Mouse (Mus musculus) neural tube, embryonic 14.5 days (tissue): ENCODE data around the gene Park7. TPM values are rescaled to one million over a fixed set of nuclear protein-coding genes. Genes with fewer than 3 reads are reported as not detected.
A peak's percentile ranks its signal among the peaks of the same experiment; 100 is the strongest.
"Not testable (repeated sequence)": the region's sequence is repeated elsewhere in the genome, so short reads cannot be mapped to it uniquely, and the experiment has no call there.

Source experiments
- ATAC-seq: fragments of 200-750 bp; cut with Nextera tagmentation; 2 replicates; pipeline ENCODE4 v1.8.0; 2017; ENCODE audit warnings: low read depth, mild to moderate bottlenecking, moderate TSS enrichment, moderate library complexity
- H3K27ac ChIP-seq: fragments of 300-500 bp; sonication (generic); 2 replicates; pipeline ENCODE4 v1.5.1; 2014; ENCODE audit warnings: low read depth, mild to moderate bottlenecking, control low read depth, low read length, moderate library complexity, mixed read lengths
- H3K27me3 ChIP-seq: fragments of 300-500 bp; sonication (generic); 2 replicates; pipeline ENCODE4 v1.6.1; 2014; ENCODE audit warnings: low read length; ENCODE audit not compliant: control insufficient read depth, insufficient read depth
- H3K36me3 ChIP-seq: fragments of 300-500 bp; sonication (generic); 2 replicates; pipeline ENCODE4 v1.6.1; 2014; ENCODE audit warnings: low read length, mixed read lengths; ENCODE audit not compliant: control insufficient read depth, insufficient read depth
- H3K4me1 ChIP-seq: fragments of 300-500 bp; sonication (generic); 2 replicates; pipeline ENCODE4 v1.6.1; 2014; ENCODE audit warnings: low read length; ENCODE audit not compliant: control insufficient read depth, insufficient read depth
- H3K4me2 ChIP-seq: fragments of 300-500 bp; sonication (generic); 2 replicates; pipeline ENCODE4 v1.6.1; 2014; ENCODE audit warnings: mild to moderate bottlenecking, low read depth, low read length, control low read depth
- H3K4me3 ChIP-seq: fragments of 300-500 bp; sonication (generic); 2 replicates; pipeline ENCODE4 v1.5.1; 2014; ENCODE audit warnings: low read depth, low read length, control low read depth, mixed read lengths
- H3K9ac ChIP-seq: fragments of 300-500 bp; sonication (generic); replicated peaks from 2 replicates; pipeline ENCODE4 v1.6.1; 2014; ENCODE audit warnings: low read depth, mild to moderate bottlenecking, control low read depth, low read length, mixed read lengths
- H3K9me3 ChIP-seq: fragments of 300-500 bp; sonication (generic); 2 replicates; pipeline ENCODE4 v1.6.1; 2016; ENCODE audit warnings: low read length; ENCODE audit not compliant: control insufficient read depth
- WGBS: fragments of 180-500 bp; shearing (Covaris S2); extraction: QIAGEN DNeasy Blood & Tissue Kit; methylation state at CpG from one replicate; pipeline ENCODE4 v1.1.7; 2014; 5-methylcytosine and 5-hydroxymethylcytosine counted together
- polyA plus RNA-seq: library from polyadenylated mRNA; unstranded; fragments of >200 nt; fragmentation: Nextera tagmentation; extraction: Ambion mirVana; gene quantifications from 2 replicates; pipeline ENCODE4 v1.2.1, GENCODE M21; 2014

The Park7 gene
- polyA plus RNA-seq, 1 experiment from 2014 or later: 397 TPM

DNA sequence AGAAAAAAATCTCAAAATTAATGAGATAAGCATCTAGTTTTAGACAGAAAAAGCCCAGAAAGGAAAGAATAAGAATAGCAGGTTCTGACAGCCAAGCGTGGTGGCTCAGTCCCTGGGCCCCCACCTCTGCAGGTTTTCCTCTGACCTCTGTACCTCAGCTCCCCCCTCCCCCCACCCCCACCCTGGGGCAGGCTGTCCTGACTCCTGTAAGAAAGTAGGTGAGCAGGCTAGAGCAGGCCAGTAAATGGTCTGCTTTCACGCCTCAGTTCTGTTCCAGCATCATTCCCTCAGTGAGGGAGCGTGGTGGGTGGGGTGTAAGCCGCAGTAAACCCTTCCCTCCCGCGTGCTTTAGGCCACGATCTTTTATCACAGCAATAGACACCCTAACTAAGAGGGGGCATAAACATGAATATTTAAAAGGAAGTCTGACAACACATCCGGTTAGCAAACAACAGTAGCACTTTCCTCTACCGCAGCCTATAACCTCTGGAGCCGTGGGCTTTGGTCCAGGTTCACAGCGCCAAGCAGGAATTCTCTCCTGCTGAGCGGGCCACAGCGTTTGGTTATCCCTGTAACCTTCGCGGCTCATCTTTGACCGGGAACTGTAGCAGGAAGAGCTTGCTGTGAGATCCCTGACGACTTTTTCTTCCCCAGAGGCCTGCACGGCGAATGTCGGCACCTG is 24.8 kb downstream of the Park7 start:
- no peaks in the 10 kb centered on the region for H3K27me3 ChIP-seq
- no peak for ATAC-seq
- WGBS: 41% methylated on average over 20 of the region's 20 CpGs
- 0 out of 2 replicates have a peak, but pooled peaks cover 6% of the 10 kb centered on the region for H3K4me1 ChIP-seq
- no peaks in the 10 kb centered on the region for H3K9me3 ChIP-seq
- H3K27ac ChIP-seq: no peak overlapping the region
- H3K9ac ChIP-seq: no peak overlapping the region
- no peaks in the 10 kb centered on the region for H3K36me3 ChIP-seq
- H3K4me3 ChIP-seq: no peak overlapping the region
- no peak overlapping the region; the same call in 1 of the 2 replicates for H3K4me2 ChIP-seq

DNA sequence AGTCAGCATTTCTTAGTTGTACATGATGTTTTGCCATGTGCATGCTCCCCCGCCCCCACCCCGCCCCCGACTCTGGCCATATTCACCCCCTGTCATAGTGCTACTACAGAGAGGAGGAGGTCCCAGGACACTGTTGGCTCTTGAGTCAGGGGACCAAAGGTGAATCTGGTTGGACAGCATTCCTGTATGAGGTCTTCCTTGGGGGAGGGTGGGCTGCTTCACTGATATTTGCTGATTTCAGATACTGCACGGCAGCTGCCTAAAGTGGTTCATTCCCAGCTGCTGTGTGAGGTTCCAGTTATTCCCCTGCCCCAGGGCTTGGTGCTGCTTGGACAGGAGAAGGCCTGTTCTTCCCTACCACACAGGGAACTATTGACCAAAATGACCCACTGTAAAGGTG is 25.7 kb downstream of the Park7 start:
- Histone ChIP-seq H3K9ac (no peak overlapping the region), H3K9me3 (no peaks in the 10 kb centered on the region), H3K4me3 (no peak overlapping the region), H3K36me3 (no peaks in the 10 kb centered on the region), H3K27me3 (no peaks in the 10 kb centered on the region), H3K27ac (no peak overlapping the region), H3K4me2 (no peak overlapping the region), H3K4me1 (0 out of 2 replicates have a peak, but pooled peaks cover 6% of the 10 kb centered on the region)
- WGBS: 85% methylated on average over 4 of the region's 4 CpGs
- no peak for ATAC-seq

DNA sequence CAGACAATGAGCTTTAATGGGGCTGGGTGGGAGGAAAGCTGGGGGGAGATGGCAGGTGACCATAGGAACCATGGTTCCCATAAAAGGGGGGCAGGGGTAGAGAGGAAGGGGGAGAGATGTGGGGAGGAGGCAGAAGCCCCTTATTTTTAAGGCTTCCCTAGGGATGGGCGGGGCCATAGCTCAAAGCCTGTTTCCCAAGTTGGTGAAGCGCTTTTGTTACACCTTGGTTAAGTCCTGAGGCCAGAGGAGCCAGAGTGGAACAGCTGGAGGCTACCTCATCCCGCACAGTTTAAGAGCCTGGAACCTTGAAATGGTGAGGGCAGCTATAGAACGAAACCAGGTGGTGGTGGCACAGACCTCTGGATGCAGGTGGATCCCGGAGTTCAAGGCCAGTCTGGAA is 26.3 kb downstream of the Park7 start:
- H3K4me3 ChIP-seq: no peak overlapping the region
- H3K9me3 ChIP-seq: no peaks in the 10 kb centered on the region
- WGBS: 79% methylated on average over 5 of the region's 5 CpGs
- no peak overlapping the region for H3K27ac ChIP-seq
- H3K36me3 ChIP-seq: no peaks in the 10 kb centered on the region
- no peak overlapping the region for H3K4me2 ChIP-seq
- H3K9ac ChIP-seq: no peak overlapping the region
- 0 out of 2 replicates have a peak, but pooled peaks cover 6% of the 10 kb centered on the region for H3K4me1 ChIP-seq
- no peak for ATAC-seq
- H3K27me3 ChIP-seq: no peaks in the 10 kb centered on the region

DNA sequence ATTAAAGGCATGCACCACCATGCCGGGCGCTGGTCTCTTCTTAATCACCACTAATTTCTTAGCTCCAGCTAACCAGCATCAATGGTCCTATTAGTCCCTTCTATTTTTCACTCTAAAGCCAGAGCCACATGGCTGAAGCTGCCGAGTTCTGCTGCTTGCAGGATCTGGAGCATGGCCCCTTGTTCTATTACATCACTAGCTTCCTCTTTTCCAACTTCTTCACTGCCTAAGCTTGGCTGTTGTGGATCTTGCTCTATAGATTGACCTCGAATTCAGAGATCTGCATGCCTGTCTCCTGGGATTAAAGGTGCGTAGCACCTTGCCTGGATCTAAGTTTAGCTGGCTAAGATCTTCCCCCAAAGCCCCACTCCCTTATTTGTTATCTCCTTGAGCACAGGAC is 31.6 kb downstream of the Park7 start:
- WGBS: 86% methylated on average over 5 of the region's 5 CpGs

DNA sequence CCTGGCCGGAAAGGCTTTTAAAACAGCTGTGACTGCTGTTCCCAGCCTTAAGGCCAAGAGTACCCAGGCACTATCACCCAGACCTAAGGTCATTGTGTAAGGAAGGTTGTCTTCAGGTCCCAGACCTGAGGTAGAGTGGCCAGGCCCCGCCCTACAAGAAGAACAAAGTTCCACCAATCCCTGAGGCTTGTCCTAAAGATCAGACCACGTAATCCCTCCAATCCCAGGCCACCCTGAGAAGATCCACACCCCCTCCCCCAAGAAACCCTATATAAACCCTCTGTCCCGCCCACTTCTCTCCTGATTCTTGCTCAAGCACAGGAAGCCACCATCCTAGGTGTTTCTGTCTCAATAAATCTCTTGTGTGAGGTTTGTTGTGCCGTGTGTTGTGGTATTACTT is 33.9 kb downstream of the Park7 start:
- Histone ChIP-seq H3K27me3 (no peaks in the 10 kb centered on the region), H3K4me1 (no peaks in the 10 kb centered on the region), H3K4me2 (no peak overlapping the region), H3K36me3 (no peaks in the 10 kb centered on the region), H3K9me3 (peaks cover 3% of the 10 kb centered on the region; the same call in 1 of the 2 replicates), H3K9ac (no peak overlapping the region), H3K4me3 (no peak overlapping the region), H3K27ac (no peak overlapping the region)
- WGBS: 89% methylated on average over 5 of the region's 5 CpGs
- no peak for ATAC-seq

More for the DNA sequence above, 31.6 kb downstream of the Park7 start:
- no peaks in the 10 kb centered on the region for H3K36me3 ChIP-seq
- peaks cover 3% of the 10 kb centered on the region; the same call in 1 of the 2 replicates for H3K9me3 ChIP-seq
- no peaks in the 10 kb centered on the region for H3K4me1 ChIP-seq
- no peak for ATAC-seq
- no peaks in the 10 kb centered on the region for H3K27me3 ChIP-seq
- H3K9ac ChIP-seq: no peak overlapping the region
- H3K4me3 ChIP-seq: no peak overlapping the region
- no peak overlapping the region for H3K4me2 ChIP-seq
- H3K27ac ChIP-seq: no peak overlapping the region

DNA sequence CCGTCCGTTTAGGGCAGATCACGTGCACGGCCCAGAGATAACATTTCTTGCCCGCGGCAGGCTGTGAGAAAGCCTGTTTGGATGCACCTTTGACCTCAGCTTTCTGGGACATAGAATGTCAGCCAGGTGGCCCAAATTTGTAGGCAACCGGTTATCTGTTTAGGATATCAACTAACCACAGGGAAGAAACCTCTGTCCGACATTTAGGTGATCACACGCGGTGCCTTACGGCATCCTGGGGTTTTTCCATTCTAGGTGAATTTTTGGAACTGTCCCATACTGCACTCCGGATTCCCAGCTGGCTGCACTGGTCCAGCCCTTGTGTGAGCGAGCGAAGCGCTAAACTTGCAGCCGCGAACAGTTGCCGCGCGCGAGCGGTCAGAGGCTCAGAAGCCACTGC is 34.6 kb downstream of the Park7 start:
- Histone ChIP-seq H3K27ac (no peak overlapping the region), H3K9ac (no peak overlapping the region), H3K4me1 (no peaks in the 10 kb centered on the region), H3K27me3 (no peaks in the 10 kb centered on the region), H3K9me3 (peaks cover 3% of the 10 kb centered on the region; the same call in 1 of the 2 replicates), H3K4me2 (no peak overlapping the region), H3K36me3 (no peaks in the 10 kb centered on the region), H3K4me3 (no peak overlapping the region)
- ATAC-seq: no peak
- 96% methylated on average over 22 of the region's 22 CpGs for WGBS

DNA sequence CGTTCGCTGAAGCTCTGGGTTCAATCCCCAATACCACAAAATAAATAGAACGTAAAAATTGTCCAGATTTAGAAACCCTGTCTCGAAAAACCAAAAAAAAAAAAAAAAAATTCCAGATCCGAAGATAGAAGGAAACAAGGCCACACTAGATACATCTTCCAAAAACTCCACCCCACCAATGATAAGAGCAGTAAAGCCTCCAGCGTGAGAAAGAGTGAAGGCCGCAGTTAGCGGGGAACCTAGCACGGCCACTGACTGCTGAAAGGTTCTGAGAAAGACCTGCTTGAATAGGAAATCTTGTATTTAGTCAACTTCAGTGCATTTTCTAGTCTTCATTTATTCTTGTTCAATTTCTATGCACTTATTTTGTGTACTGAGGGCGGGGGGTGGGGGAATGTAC is 38.8 kb downstream of the Park7 start:
- H3K4me3 ChIP-seq: no peak overlapping the region
- no peak overlapping the region for H3K9ac ChIP-seq
- H3K27me3 ChIP-seq: no peaks in the 10 kb centered on the region
- no peak overlapping the region for H3K27ac ChIP-seq
- H3K9me3 ChIP-seq: peaks cover 3% of the 10 kb centered on the region; the same call in 1 of the 2 replicates
- no peaks in the 10 kb centered on the region for H3K36me3 ChIP-seq
- ATAC-seq: no peak
- 87% methylated on average over 10 of the region's 10 CpGs for WGBS
- H3K4me1 ChIP-seq: peaks cover 13% of the 10 kb centered on the region
- no peak overlapping the region for H3K4me2 ChIP-seq

DNA sequence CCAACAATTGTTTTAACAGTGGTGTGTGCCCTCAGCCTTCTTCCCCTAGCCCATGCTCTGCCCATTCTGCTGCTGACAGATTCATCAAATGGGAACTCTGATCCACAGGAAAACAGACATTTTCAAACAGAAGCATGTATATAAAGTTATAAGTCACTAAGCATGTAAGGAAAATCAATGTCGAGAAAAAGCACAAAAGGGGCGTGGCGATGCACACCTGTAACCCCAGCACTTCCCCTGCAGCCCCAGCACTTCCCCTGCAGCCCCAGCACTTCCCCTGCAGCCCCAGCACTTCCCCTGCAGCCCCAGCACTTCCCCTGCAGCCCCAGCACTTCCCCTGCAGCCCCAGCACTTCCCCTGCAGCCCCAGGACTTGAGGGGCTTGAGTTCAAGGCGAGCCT is 39.8 kb downstream of the Park7 start:
- ATAC-seq: not testable (repeated sequence)

DNA sequence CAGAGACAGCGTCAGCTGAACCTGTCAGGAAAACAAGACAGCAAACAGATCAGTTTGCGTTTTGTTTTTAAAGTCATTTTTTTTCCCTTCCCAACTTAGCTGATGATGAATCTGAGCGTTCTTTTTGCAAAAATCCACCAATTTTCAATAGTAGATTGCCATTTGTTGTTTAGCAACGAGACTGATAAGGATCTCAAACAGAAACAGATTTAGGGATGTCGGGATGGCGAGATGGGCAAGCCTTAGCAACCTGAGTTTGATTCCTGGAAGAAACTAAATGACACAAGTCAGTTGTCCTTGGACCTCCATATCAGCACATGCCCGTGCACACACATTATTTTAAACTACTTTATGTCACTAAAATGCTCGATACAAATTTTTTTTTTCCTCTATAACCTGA is 41.6 kb downstream of the Park7 start:
- H3K4me1 ChIP-seq: peaks cover 13% of the 10 kb centered on the region
- no peak for ATAC-seq
- H3K4me3 ChIP-seq: no peak overlapping the region
- no peak overlapping the region for H3K4me2 ChIP-seq
- H3K9me3 ChIP-seq: no peaks in the 10 kb centered on the region
- peaks cover 6% of the 10 kb centered on the region for H3K36me3 ChIP-seq
- peak overlapping the region; percentile 69; the same call in 1 of the 2 replicates for H3K27ac ChIP-seq
- H3K9ac ChIP-seq: no peak overlapping the region
- no peaks in the 10 kb centered on the region for H3K27me3 ChIP-seq
- 86% methylated on average over 8 of the region's 8 CpGs for WGBS

More for the DNA sequence above, 39.8 kb downstream of the Park7 start:
- 89% methylated on average over 4 of the region's 4 CpGs for WGBS
- H3K27me3 ChIP-seq, H3K4me2 ChIP-seq, H3K4me3 ChIP-seq, H3K9me3 ChIP-seq, H3K9ac ChIP-seq, H3K27ac ChIP-seq, H3K36me3 ChIP-seq: not testable (repeated sequence)
- H3K4me1 ChIP-seq: peaks cover 13% of the 10 kb centered on the region
